Mouse (Mus musculus) lung, adult 2 months (tissue): ENCODE measurements around the gene Pde4dip. TPM values are rescaled to one million over a fixed set of nuclear protein-coding genes. Genes with fewer than 3 reads are reported as not detected.
A peak's percentile ranks its signal among the peaks of the same experiment; 100 is the strongest.

ENCODE experiments used
- DNase-seq: peaks from one replicate; pipeline ENCODE4 v3.0.0; 2022
- H3K4me1 ChIP-seq: fragments of 200-500 bp; 2 replicates; pipeline ENCODE4 v1.6.1; 2011; ENCODE audit warnings: low read length; ENCODE audit not compliant: control insufficient read depth, insufficient read depth
- H3K4me3 ChIP-seq: fragments of 200-500 bp; replicated peaks from 2 replicates; pipeline ENCODE3; 2011; ENCODE audit warnings: low read depth, mild to moderate bottlenecking, control low read depth, low read length; ENCODE audit errors: extremely low read depth
- CTCF ChIP-seq: fragments of 200-500 bp; IDR thresholded peaks from 2 replicates; pipeline ENCODE4 v1.5.1; 2011; ENCODE audit warnings: mild to moderate bottlenecking, low read length, control low read depth; ENCODE audit not compliant: insufficient read depth
- POLR2A ChIP-seq: fragments of 200-500 bp; IDR thresholded peaks from 2 replicates; pipeline ENCODE4 v1.6.1; 2011; ENCODE audit warnings: low read depth, mild to moderate bottlenecking, control low read depth, low read length, borderline replicate concordance; ENCODE audit errors: extremely low read depth
- WGBS: fragments of 180-500 bp; shearing (Covaris S2); methylation state at CpG from one replicate; pipeline ENCODE4 v1.1.7; 2018; 5-methylcytosine and 5-hydroxymethylcytosine counted together
- polyA plus RNA-seq: library from polyadenylated mRNA; depleted of rRNA; stranded (reverse); fragments of >200 nt; gene quantifications from 2 replicates; pipeline ENCODE4 v1.2.3, GENCODE M21; 2012

Gene Pde4dip
- polyA plus RNA-seq, 1 experiment, result 68.2 TPM

- WGBS, result 86% methylated on average over 11 of the region's 11 CpGs
- Histone ChIP-seq H3K4me3 (no peak overlapping the region), H3K4me1 (no peaks in the 10 kb centered on the region)
- no peak for DNase-seq
- TF ChIP-seq POLR2A, result no peak
Measured at GRCm38 (mm10) chr3:97702448-97703080, 185.9 kb downstream of the Pde4dip start.

- whole genome bisulfite sequencing, result 46% methylated on average over 3 of the region's 3 CpGs
- no peaks in the 10 kb centered on the region for H3K4me1 ChIP-seq
- TF ChIP-seq CTCF (no peak), POLR2A (no peak)
- no peak overlapping the region for H3K4me3 ChIP-seq
- DNase-seq, result no peak
Measured at GRCm38 (mm10) chr3:97701198-97701597, 187.3 kb downstream of the Pde4dip start.

GRCm38 (mm10) chr3:97699061-97699460 is 189.4 kb downstream of the Pde4dip start:
- TF ChIP-seq CTCF, result no peak
- TF ChIP-seq POLR2A, result no peak
- Histone ChIP-seq H3K4me1 (no peaks in the 10 kb centered on the region), H3K4me3 (no peak overlapping the region)
- 70% methylated on average over 3 of the region's 3 CpGs for WGBS
- no peak for DNase-seq

GRCm38 (mm10) chr3:97697291-97697690 is 191.2 kb downstream of the Pde4dip start:
- no peak overlapping the region for H3K4me3 ChIP-seq
- TF ChIP-seq POLR2A (no peak), CTCF (no peak)
- no peak for DNase-seq
- WGBS, result 71% methylated on average over 9 of the region's 9 CpGs
- H3K4me1 ChIP-seq, result 0 out of 2 replicates have a peak, but pooled peaks cover 5% of the 10 kb centered on the region

- DNase-seq, result no peak
- TF ChIP-seq CTCF, result no peak
- no peak for TF ChIP-seq POLR2A
- WGBS, result 83% methylated on average over 9 of the region's 9 CpGs
Measured at GRCm38 (mm10) chr3:97696866-97697265, 191.6 kb downstream of the Pde4dip start.

GRCm38 (mm10) chr3:97693806-97694205 is 194.7 kb downstream of the Pde4dip start:
- no peak for TF ChIP-seq CTCF
- no peak for TF ChIP-seq POLR2A
- Histone ChIP-seq H3K4me3 (no peak overlapping the region), H3K4me1 (0 out of 2 replicates have a peak, but pooled peaks cover 5% of the 10 kb centered on the region)
- WGBS, result 70% methylated on average over 6 of the region's 6 CpGs
- DNase-seq, result peak; percentile 14

More at GRCm38 (mm10) chr3:97696866-97697265, 191.6 kb downstream of the Pde4dip start:
- H3K4me1 ChIP-seq, result 0 out of 2 replicates have a peak, but pooled peaks cover 5% of the 10 kb centered on the region
- no peak overlapping the region for H3K4me3 ChIP-seq

- DNase-seq, result no peak
- Histone ChIP-seq H3K4me1 (0 out of 2 replicates have a peak, but pooled peaks cover 5% of the 10 kb centered on the region), H3K4me3 (no peak overlapping the region)
- 68% methylated on average over 12 of the region's 12 CpGs for WGBS
- TF ChIP-seq CTCF (no peak), POLR2A (no peak)
Measured at GRCm38 (mm10) chr3:97691443-97692017, 197.0 kb downstream of the Pde4dip start.

- 55% methylated on average over 7 of the region's 7 CpGs for WGBS
- TF ChIP-seq CTCF (no peak), POLR2A (no peak)
- no peak overlapping the region for H3K4me3 ChIP-seq
- peak; percentile 8 for DNase-seq
- 0 out of 2 replicates have a peak, but pooled peaks cover 5% of the 10 kb centered on the region for H3K4me1 ChIP-seq
Measured at GRCm38 (mm10) chr3:97690590-97690989, 197.9 kb downstream of the Pde4dip start.

GRCm38 (mm10) chr3:97689289-97689688 is 199.2 kb downstream of the Pde4dip start:
- 66% methylated on average over 2 of the region's 2 CpGs for WGBS
- no peak for DNase-seq
- H3K4me3 ChIP-seq, result no peak overlapping the region
- TF ChIP-seq POLR2A (no peak), CTCF (no peak)
- 0 out of 2 replicates have a peak, but pooled peaks cover 5% of the 10 kb centered on the region for H3K4me1 ChIP-seq
